8 mouse cellular contexts compared by ENCODE assay signal in genomic region chr11:98750351-98751201, GRCm38 (mm10). TPM values are rescaled to one million over a fixed set of nuclear protein-coding genes. Genes with fewer than 3 reads are reported as not detected.
A peak's percentile ranks its signal among the peaks of the same experiment; 100 is the strongest.
DNase-seq lines count a peak whose midpoint lies in the region; ATAC-seq and TF ChIP-seq lines count a peak whose summit lies in the region.

No protein-coding gene starts in this region.

- peak; percentile 65 for DNase-seq in 3T3-L1 (ENCODE audit: low read depth, low spot score)
- DNase-seq in adrenal gland, postnatal 14 days = peak; percentile 88
- peak; percentile 81 for DNase-seq in heart, postnatal 0 days (ENCODE audit: low spot score)
- DNase-seq in kidney, postnatal 25 days = peak; percentile 89 to 92
- no peak for DNase-seq in embryo, embryonic 11 days

- no peaks in the 10 kb centered on the region for H3K27me3 ChIP-seq in erythroblast, embryonic 14.5 days (ENCODE audit: control insufficient read depth)
- H3K27me3 ChIP-seq in heart, postnatal 0 days (ENCODE audit: control insufficient read depth, insufficient read depth, low read length) = no peaks in the 10 kb centered on the region
- H3K27me3 ChIP-seq in liver, embryonic 15.5 days = no peaks in the 10 kb centered on the region

- TF ChIP-seq POLR2A in olfactory bulb, adult 2 months (IDR thresholded peaks at IDR 0.05; ENCODE audit: insufficient read depth, low read depth, low read length) = no peak

- peak overlapping the region; percentile 37 for H3K4me3 ChIP-seq in erythroblast, embryonic 14.5 days (replicated peaks)
- H3K4me3 ChIP-seq in heart, postnatal 0 days (ENCODE audit: low read depth, low read length) = peak overlapping the region; percentile 17
- H3K4me3 ChIP-seq in liver, embryonic 15.5 days (replicated peaks) = peak overlapping the region; percentile 32
- H3K4me3 ChIP-seq in olfactory bulb, adult 2 months (ENCODE audit: insufficient read depth, low read depth, low read length) = peak overlapping the region; percentile 14

- 13% methylated on average over 17 of the region's 17 CpGs for WGBS in heart, postnatal 0 days
- WGBS in liver, embryonic 15.5 days (ENCODE audit: insufficient replicate concordance) = 30% methylated on average over 17 of the region's 17 CpGs
- 10% methylated on average over 17 of the region's 17 CpGs for WGBS in olfactory bulb, adult 2 months

- H3K36me3 ChIP-seq in erythroblast, embryonic 14.5 days (ENCODE audit: control insufficient read depth) = peaks cover 47% of the 10 kb centered on the region
- peaks cover 18% of the 10 kb centered on the region; the same call in 1 of the 2 replicates for H3K36me3 ChIP-seq in heart, postnatal 0 days (replicated peaks; ENCODE audit: control insufficient read depth, insufficient read depth, low read length)
- peaks cover 8% of the 10 kb centered on the region; the same call in 1 of the 2 replicates for H3K36me3 ChIP-seq in liver, embryonic 15.5 days (replicated peaks)

- H3K9me3 ChIP-seq in erythroblast, embryonic 14.5 days (ENCODE audit: control insufficient read depth, low read length) = no peaks in the 10 kb centered on the region
- no peaks in the 10 kb centered on the region for H3K9me3 ChIP-seq in heart, postnatal 0 days (replicated peaks; ENCODE audit: control insufficient read depth, low read length)
- H3K9me3 ChIP-seq in liver, embryonic 15.5 days (replicated peaks) = no peaks in the 10 kb centered on the region

- TF ChIP-seq EP300 in heart, postnatal 0 days (IDR thresholded peaks at IDR 0.05; ENCODE audit: low read depth) = no peak; the same call in none of the 2 replicates

- ATAC-seq in heart, postnatal 0 days (ENCODE audit: insufficient read depth, low read depth) = peak; percentile 56
- ATAC-seq in liver, embryonic 15.5 days (ENCODE audit: insufficient read depth) = peak; percentile 1; the same call in 1 of the 2 replicates

- peak overlapping the region; percentile 52 for H3K9ac ChIP-seq in heart, postnatal 0 days (replicated peaks; ENCODE audit: low read depth, low read length)
- peak overlapping the region; percentile 28; the same call in 1 of the 2 replicates for H3K9ac ChIP-seq in liver, embryonic 15.5 days

- H3K27ac ChIP-seq in heart, postnatal 0 days (ENCODE audit: low read depth) = peak overlapping the region; percentile 96
- H3K27ac ChIP-seq in liver, embryonic 15.5 days (replicated peaks) = peak overlapping the region; percentile 86
- H3K27ac ChIP-seq in olfactory bulb, adult 2 months (ENCODE audit: insufficient read depth, low read depth, low read length) = peak overlapping the region; percentile 86

- TF ChIP-seq CTCF in heart, postnatal 0 days (IDR thresholded peaks at IDR 0.05; ENCODE audit: low read depth) = peak; percentile 8; the same call in 1 of the 2 replicates
- no peak for TF ChIP-seq CTCF in olfactory bulb, adult 2 months (IDR thresholded peaks at IDR 0.05; ENCODE audit: insufficient read depth, low read depth, low read length)

- H3K4me1 ChIP-seq in erythroblast, embryonic 14.5 days (ENCODE audit: control insufficient read depth) = peaks cover 99% of the 10 kb centered on the region
- H3K4me1 ChIP-seq in heart, postnatal 0 days (ENCODE audit: control insufficient read depth, insufficient read depth) = peaks cover 95% of the 10 kb centered on the region
- H3K4me1 ChIP-seq in liver, embryonic 15.5 days (replicated peaks) = peaks cover 100% of the 10 kb centered on the region
- peaks cover 77% of the 10 kb centered on the region for H3K4me1 ChIP-seq in olfactory bulb, adult 2 months (ENCODE audit: control insufficient read depth, insufficient read depth, low read length)

- peak overlapping the region; percentile 59 for H3K4me2 ChIP-seq in heart, postnatal 0 days (ENCODE audit: low read depth, low read length)
- peak overlapping the region; percentile 69 for H3K4me2 ChIP-seq in liver, embryonic 15.5 days

RNA-seq across cellular contexts. Expression of gene Thra, which starts 10.1 kb away (rescaled TPM):
- total RNA-seq in adrenal gland, postnatal 14 days (2021) = 106 and 124 TPM in 2 replicates
- 3.2 TPM in 2 replicates for polyA plus RNA-seq in erythroblast, embryonic 14.5 days (2012)
- total RNA-seq in heart, postnatal 0 days (2014; rRNA removed; ENCODE audit: low replicate concordance) = 188 and 234 TPM in 2 replicates
- 40.8 and 44.0 TPM in 2 replicates for polyA plus RNA-seq in heart, postnatal 0 days (2015; fragmentation: Nextera tagmentation; extraction: Ambion mirVana)
- 7.2 and 7.6 TPM in 2 replicates for polyA plus RNA-seq in liver, embryonic 15.5 days (2015; fragmentation: Nextera tagmentation; extraction: Ambion mirVana)
- polyA plus RNA-seq in olfactory bulb, adult 2 months (2012; ENCODE audit: insufficient read depth, insufficient read length, low replicate concordance, missing spikeins) = 251 and 495 TPM in 2 replicates

RNA-seq across cellular contexts. Expression of gene Med24, which starts 21.3 kb away (rescaled TPM):
- 47.4 and 55.5 TPM in 2 replicates for total RNA-seq in adrenal gland, postnatal 14 days (2021)
- 13.2 and 14.4 TPM in 2 replicates for polyA plus RNA-seq in erythroblast, embryonic 14.5 days (2012)
- total RNA-seq in heart, postnatal 0 days (2014; rRNA removed; ENCODE audit: low replicate concordance) = 39.9 and 48.0 TPM in 2 replicates
- 21.9 and 23.3 TPM in 2 replicates for polyA plus RNA-seq in heart, postnatal 0 days (2015; fragmentation: Nextera tagmentation; extraction: Ambion mirVana)
- 24.2 and 27.7 TPM in 2 replicates for polyA plus RNA-seq in liver, embryonic 15.5 days (2015; fragmentation: Nextera tagmentation; extraction: Ambion mirVana)
- polyA plus RNA-seq in olfactory bulb, adult 2 months (2012; ENCODE audit: insufficient read depth, insufficient read length, low replicate concordance, missing spikeins) = not detected in 2 replicates

RNA-seq across cellular contexts. Expression of gene Nr1d1, which starts 24.6 kb away (rescaled TPM):
- total RNA-seq in adrenal gland, postnatal 14 days (2021) = 32.9 and 51.0 TPM in 2 replicates
- polyA plus RNA-seq in erythroblast, embryonic 14.5 days (2012) = 0.22 and 0.29 TPM in 2 replicates
- total RNA-seq in heart, postnatal 0 days (2014; rRNA removed; ENCODE audit: low replicate concordance) = 21.0 and 24.3 TPM in 2 replicates
- 10.2 and 10.7 TPM in 2 replicates for polyA plus RNA-seq in heart, postnatal 0 days (2015; fragmentation: Nextera tagmentation; extraction: Ambion mirVana)
- polyA plus RNA-seq in liver, embryonic 15.5 days (2015; fragmentation: Nextera tagmentation; extraction: Ambion mirVana) = 0.63 and 0.85 TPM in 2 replicates
- not detected in 2 replicates for polyA plus RNA-seq in olfactory bulb, adult 2 months (2012; ENCODE audit: insufficient read depth, insufficient read length, low replicate concordance, missing spikeins)

RNA-seq across cellular contexts. Expression of gene Msl1, which starts 44.7 kb away (rescaled TPM):
- total RNA-seq in adrenal gland, postnatal 14 days (2021) = 88.5 and 88.7 TPM in 2 replicates
- polyA plus RNA-seq in erythroblast, embryonic 14.5 days (2012) = 2.7 TPM in 2 replicates
- 47.4 and 54.6 TPM in 2 replicates for total RNA-seq in heart, postnatal 0 days (2014; rRNA removed; ENCODE audit: low replicate concordance)
- polyA plus RNA-seq in heart, postnatal 0 days (2015; fragmentation: Nextera tagmentation; extraction: Ambion mirVana) = 11.3 and 12.6 TPM in 2 replicates
- 5.2 and 5.8 TPM in 2 replicates for polyA plus RNA-seq in liver, embryonic 15.5 days (2015; fragmentation: Nextera tagmentation; extraction: Ambion mirVana)
- polyA plus RNA-seq in olfactory bulb, adult 2 months (2012; ENCODE audit: insufficient read depth, insufficient read length, low replicate concordance, missing spikeins) = 206 and 252 TPM in 2 replicates

RNA-seq across cellular contexts. Expression of gene Csf3, which starts 49.5 kb away (rescaled TPM):
- total RNA-seq in adrenal gland, postnatal 14 days (2021) = not detected in 2 replicates
- polyA plus RNA-seq in erythroblast, embryonic 14.5 days (2012) = not detected in 2 replicates
- total RNA-seq in heart, postnatal 0 days (2014; rRNA removed; ENCODE audit: low replicate concordance) = 0.23 TPM in 1 of 2 replicates, not detected in the other
- not detected in 2 replicates for polyA plus RNA-seq in heart, postnatal 0 days (2015; fragmentation: Nextera tagmentation; extraction: Ambion mirVana)
- not detected in 2 replicates for polyA plus RNA-seq in liver, embryonic 15.5 days (2015; fragmentation: Nextera tagmentation; extraction: Ambion mirVana)
- not detected in 2 replicates for polyA plus RNA-seq in olfactory bulb, adult 2 months (2012; ENCODE audit: insufficient read depth, insufficient read length, low replicate concordance, missing spikeins)
